ENCODE assay signal across 8 mouse cellular contexts in genomic region chr5:138754303-138755120, GRCm38 (mm10). TPM values are rescaled to one million over a fixed set of nuclear protein-coding genes. Genes with fewer than 3 reads are reported as not detected.
DNase-seq lines count a peak whose midpoint lies in the region; ATAC-seq and TF ChIP-seq lines count a peak whose summit lies in the region.

Gene Fam20c (plus strand): TSS chr5:138754514.

- TF ChIP-seq POLR2A in spleen, adult 2 months (IDR thresholded peaks at IDR 0.05; ENCODE audit: low read depth, low read length), result no peak
- TF ChIP-seq POLR2A in small intestine, adult 2 months (IDR thresholded peaks at IDR 0.05; ENCODE audit: low read depth, low read length), result no peak

- WGBS in spleen, adult 2 months, result under 1% methylated on average over 97 of the region's 98 CpGs
- WGBS in embryonic facial prominence, embryonic 14.5 days, result under 1% methylated on average over 32 of the region's 98 CpGs
- under 1% methylated on average over 91 of the region's 98 CpGs for WGBS in limb, embryonic 11.5 days
- under 1% methylated on average over 75 of the region's 98 CpGs for WGBS in midbrain, embryonic 11.5 days
- WGBS in small intestine, adult 2 months, result under 1% methylated on average over 96 of the region's 98 CpGs

- no peaks in the 10 kb centered on the region for H3K36me3 ChIP-seq in spleen, adult 2 months (ENCODE audit: control insufficient read depth, insufficient read depth, low read length)
- H3K36me3 ChIP-seq in embryonic facial prominence, embryonic 14.5 days (ENCODE audit: control insufficient read depth, insufficient read depth, low read length), result no peaks in the 10 kb centered on the region
- no peaks in the 10 kb centered on the region for H3K36me3 ChIP-seq in limb, embryonic 11.5 days (ENCODE audit: control insufficient read depth, insufficient read depth, low read length)
- H3K36me3 ChIP-seq in midbrain, embryonic 11.5 days (ENCODE audit: control insufficient read depth, insufficient read depth, low read length), result no peaks in the 10 kb centered on the region
- no peaks in the 10 kb centered on the region for H3K36me3 ChIP-seq in small intestine, adult 2 months (ENCODE audit: control insufficient read depth, insufficient read depth, low read length)

- H3K4me2 ChIP-seq in embryonic facial prominence, embryonic 14.5 days (ENCODE audit: low read depth, low read length), result peak within 1 kb of the TSS; percentile 92
- peak within 1 kb of the TSS; percentile 99 for H3K4me2 ChIP-seq in limb, embryonic 11.5 days (ENCODE audit: low read depth, severe bottlenecking)
- peak within 1 kb of the TSS; percentile 98 for H3K4me2 ChIP-seq in midbrain, embryonic 11.5 days

- H3K9ac ChIP-seq in embryonic facial prominence, embryonic 14.5 days (ENCODE audit: low read depth, low read length), result peak within 1 kb of the TSS; percentile 84
- H3K9ac ChIP-seq in limb, embryonic 11.5 days (ENCODE audit: low read length), result peak within 1 kb of the TSS; percentile 60
- peak within 1 kb of the TSS; percentile 80 for H3K9ac ChIP-seq in midbrain, embryonic 11.5 days (ENCODE audit: low read length)

- H3K27ac ChIP-seq in spleen, adult 2 months (ENCODE audit: insufficient read depth, low read length), result no peak within 1 kb of the TSS; the same call in 1 of the 2 replicates
- H3K27ac ChIP-seq in embryonic facial prominence, embryonic 14.5 days (replicated peaks; ENCODE audit: low read depth, low read length), result peak within 1 kb of the TSS; percentile 82
- no peak within 1 kb of the TSS for H3K27ac ChIP-seq in limb, embryonic 11.5 days (replicated peaks; ENCODE audit: low read depth, low read length)
- H3K27ac ChIP-seq in midbrain, embryonic 11.5 days (ENCODE audit: low read depth, low read length), result peak within 1 kb of the TSS; percentile 54
- no peak within 1 kb of the TSS for H3K27ac ChIP-seq in small intestine, adult 2 months (ENCODE audit: insufficient read depth, low read depth, low read length)

- no peak for TF ChIP-seq CTCF in spleen, adult 2 months (IDR thresholded peaks at IDR 0.05; ENCODE audit: extremely low read depth, insufficient read depth, insufficient read length, insufficient replicate concordance)
- no peak for TF ChIP-seq CTCF in small intestine, adult 2 months (IDR thresholded peaks at IDR 0.05; ENCODE audit: extremely low read depth, insufficient read length, insufficient replicate concordance, low read depth, low read length)

- H3K4me1 ChIP-seq in spleen, adult 2 months (ENCODE audit: control insufficient read depth, insufficient read depth, insufficient read length), result no peaks in the 10 kb centered on the region; the same call in 1 of the 2 replicates
- peaks cover 24% of the 10 kb centered on the region for H3K4me1 ChIP-seq in embryonic facial prominence, embryonic 14.5 days (ENCODE audit: control insufficient read depth, insufficient read depth, low read length)
- H3K4me1 ChIP-seq in limb, embryonic 11.5 days (ENCODE audit: control insufficient read depth, insufficient read depth, low read length), result peaks cover 12% of the 10 kb centered on the region
- peaks cover 9% of the 10 kb centered on the region for H3K4me1 ChIP-seq in midbrain, embryonic 11.5 days (ENCODE audit: control insufficient read depth, insufficient read depth, low read length)
- peaks cover 10% of the 10 kb centered on the region; the same call in 1 of the 2 replicates for H3K4me1 ChIP-seq in small intestine, adult 2 months (ENCODE audit: control insufficient read depth, insufficient read depth, insufficient read length, low read length)

- no peaks in the 10 kb centered on the region for H3K9me3 ChIP-seq in embryonic facial prominence, embryonic 14.5 days (ENCODE audit: control insufficient read depth, low read length)
- H3K9me3 ChIP-seq in limb, embryonic 11.5 days (ENCODE audit: control insufficient read depth, low read length), result no peaks in the 10 kb centered on the region
- H3K9me3 ChIP-seq in midbrain, embryonic 11.5 days (ENCODE audit: control insufficient read depth, low read length), result no peaks in the 10 kb centered on the region

- ATAC-seq in embryonic facial prominence, embryonic 14.5 days (ENCODE audit: low read depth), result peak; percentile 91
- ATAC-seq in limb, embryonic 11.5 days (ENCODE audit: insufficient number of reproducible peaks, low FRiP score, low TSS enrichment, low read depth), result peak; percentile 76
- peak; percentile 87 for ATAC-seq in midbrain, embryonic 11.5 days (ENCODE audit: low FRiP score)

- peak within 1 kb of the TSS; percentile 49 for H3K4me3 ChIP-seq in spleen, adult 2 months (ENCODE audit: extremely low read depth, insufficient read depth, insufficient read length)
- H3K4me3 ChIP-seq in embryonic facial prominence, embryonic 14.5 days (ENCODE audit: low read depth, low read length), result peak within 1 kb of the TSS; percentile 72
- peak within 1 kb of the TSS; percentile 58 for H3K4me3 ChIP-seq in limb, embryonic 11.5 days (ENCODE audit: low read depth, low read length)
- peak within 1 kb of the TSS; percentile 56 for H3K4me3 ChIP-seq in midbrain, embryonic 11.5 days (ENCODE audit: low read depth, low read length)
- H3K4me3 ChIP-seq in small intestine, adult 2 months (ENCODE audit: low read depth, low read length), result peak within 1 kb of the TSS; percentile 66

- DNase-seq in spleen, adult 2 months (ENCODE audit: low read depth in 1 of 2, low spot score in 2 of 2), result peak in 1 of 2 experiments; percentile 4
- no peak for DNase-seq in spleen, postnatal 14 days (ENCODE audit: low spot score in 2 of 2)
- peak; percentile 90 for DNase-seq in embryonic facial prominence, embryonic 14.5 days (ENCODE audit: low spot score)
- peak; percentile 68 for DNase-seq in heart, adult 8-10 months (ENCODE audit: low spot score)
- DNase-seq in kidney, adult 8-10 months, result peak; percentile 82 to 83
- DNase-seq in limb, embryonic 11.5 days (ENCODE audit: low spot score), result peak; percentile 71
- peak; percentile 96 for DNase-seq in midbrain, embryonic 11.5 days (ENCODE audit: low spot score, missing footprints)

- H3K27me3 ChIP-seq in spleen, adult 2 months (ENCODE audit: control insufficient read depth, insufficient read depth, low read length), result peaks cover 2% of the 10 kb centered on the region
- peaks cover 42% of the 10 kb centered on the region for H3K27me3 ChIP-seq in embryonic facial prominence, embryonic 14.5 days (replicated peaks; ENCODE audit: control insufficient read depth, insufficient read depth, low read length)
- peaks cover 53% of the 10 kb centered on the region for H3K27me3 ChIP-seq in limb, embryonic 11.5 days (ENCODE audit: control insufficient read depth, insufficient read depth, low read length)
- H3K27me3 ChIP-seq in midbrain, embryonic 11.5 days (ENCODE audit: control insufficient read depth, insufficient read depth, low read length), result peaks cover 27% of the 10 kb centered on the region
- peaks cover 30% of the 10 kb centered on the region for H3K27me3 ChIP-seq in small intestine, adult 2 months (ENCODE audit: control insufficient read depth, insufficient read depth, low read length)

RNA-seq across cellular contexts. Expression of gene Fam20c, which starts in this region (rescaled TPM):
- 6.5 and 8.7 TPM in 2 replicates for polyA plus RNA-seq in spleen, adult 2 months (2012; rRNA removed)
- 13.0 and 16.7 TPM in 2 replicates for polyA plus RNA-seq in embryonic facial prominence, embryonic 14.5 days (2014; fragmentation: Nextera tagmentation; extraction: Ambion mirVana)
- 10 to 100 TPM; 11.6 to 16.9 (median 14.3) TPM for total RNA-seq in heart, adult 8-10 months (2022)
- polyA plus RNA-seq in limb, embryonic 11.5 days (2014; fragmentation: Nextera tagmentation; extraction: Ambion mirVana), result 1.6 and 1.9 TPM in 2 replicates
- polyA plus RNA-seq in midbrain, embryonic 11.5 days (2014; fragmentation: Nextera tagmentation; extraction: Ambion mirVana), result 14.6 and 16.3 TPM in 2 replicates
- polyA plus RNA-seq in small intestine, adult 2 months (2012; rRNA removed), result 3.4 and 7.5 TPM in 2 replicates

Comparison
In these comparisons a context has a peak if more than half of its experiments do, and no peak if none do; other contexts are left out.
1. DNase-seq: peak in embryonic facial prominence, embryonic 14.5 days (single experiment), heart, adult 8-10 months (single experiment), kidney, adult 8-10 months (2 of 2), limb, embryonic 11.5 days (single experiment) and midbrain, embryonic 11.5 days (single experiment); none in spleen, postnatal 14 days (0 of 2).
2. H3K27ac ChIP-seq: peak in embryonic facial prominence, embryonic 14.5 days (single experiment) and midbrain, embryonic 11.5 days (single experiment); none in spleen, adult 2 months (single experiment), limb, embryonic 11.5 days (single experiment) and small intestine, adult 2 months (single experiment).
3. Peak in every context shown above with its lines, with median percentiles within 50 percentile points of each other: H3K4me3 ChIP-seq, ATAC-seq, H3K4me2 ChIP-seq and H3K9ac ChIP-seq.